Mouse (Mus musculus): ENCODE data around the gene Ndufs3. TPM values are rescaled to one million over a fixed set of nuclear protein-coding genes. Genes with fewer than 3 reads are reported as not detected.

The Ndufs3 gene
- polyA plus RNA-seq, 1 experiment, result 142 TPM

- no peak for TF ChIP-seq GATA1 (IDR thresholded peaks at IDR 0.05; ENCODE audit: low read length)
These were observed 12.8 kb upstream of the Ndufs3 start for GRCm38 (mm10) chr2:90917233-90917998.

DNA sequence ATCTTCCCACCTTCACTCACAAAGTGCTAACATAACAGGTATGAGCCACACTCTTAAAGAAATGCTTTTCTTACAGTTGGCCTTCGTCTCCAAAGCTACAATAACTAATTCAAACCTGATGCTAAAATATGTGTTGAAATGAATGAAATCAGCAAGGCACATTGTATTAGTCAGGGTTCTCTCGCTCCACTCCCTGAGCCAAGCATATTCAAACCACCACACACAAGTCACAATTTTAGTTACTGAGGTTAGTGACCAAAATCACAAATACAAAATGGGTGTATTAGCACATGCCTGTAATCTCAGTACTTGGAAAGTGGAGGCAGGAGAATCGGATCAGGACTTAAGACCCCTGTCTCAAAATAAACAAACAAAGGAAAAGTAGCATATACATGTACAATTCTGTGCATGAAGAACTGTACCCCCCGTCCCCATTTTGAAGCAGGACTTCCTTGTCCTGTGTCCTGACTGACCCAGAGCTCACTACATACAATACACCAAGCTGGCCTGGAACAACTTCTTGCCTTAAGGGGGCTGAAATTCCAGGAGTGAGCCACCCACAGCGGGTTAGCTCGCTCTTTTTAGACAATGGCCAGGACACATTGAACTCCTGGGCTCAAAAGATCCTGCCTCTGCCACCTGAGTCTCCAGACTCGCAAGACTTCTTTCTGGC is 12.1 kb upstream of the Ndufs3 start:
- no peak for TF ChIP-seq GATA1 (IDR thresholded peaks at IDR 0.05; ENCODE audit: low read length)

DNA sequence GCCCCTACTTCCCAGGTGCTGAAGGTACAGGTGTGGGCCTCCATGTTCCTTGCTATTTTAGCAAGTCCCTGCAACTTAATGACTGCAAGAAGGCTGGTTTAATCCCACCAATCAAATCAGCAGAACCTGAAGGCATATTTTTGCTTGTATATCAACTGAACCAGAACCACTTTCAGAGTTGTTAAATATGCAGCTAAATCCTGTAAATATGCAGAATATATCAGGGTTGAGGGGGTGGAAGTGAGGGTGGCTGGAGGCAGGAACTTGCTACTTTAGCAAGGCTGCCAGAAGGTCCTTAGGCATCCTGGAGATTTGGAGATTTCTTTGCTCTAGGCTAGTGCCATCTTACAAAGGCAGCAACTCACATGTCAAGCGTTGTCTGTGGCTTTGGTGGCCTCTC is 10.9 kb upstream of the Ndufs3 start:
- TF ChIP-seq GATA1 (IDR thresholded peaks at IDR 0.05; ENCODE audit: low read length), result no peak

DNA sequence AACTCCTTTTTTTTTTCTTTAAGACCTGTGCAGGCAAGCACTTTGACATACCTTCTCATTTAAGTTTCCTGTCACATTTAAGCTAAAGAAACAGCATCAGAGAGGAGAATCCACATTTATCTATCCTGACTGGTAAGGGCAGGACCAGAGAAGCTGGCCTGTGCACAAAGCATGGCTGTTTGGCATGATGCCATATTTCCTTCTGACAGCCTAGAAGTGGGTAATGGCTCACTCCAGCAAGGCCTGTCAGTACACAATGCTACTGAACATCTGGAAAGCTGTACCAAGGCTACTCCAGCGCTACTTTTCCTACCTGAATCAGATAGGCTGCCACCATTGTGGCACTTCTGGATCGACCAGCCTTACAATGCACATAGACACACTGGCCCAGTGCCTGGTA is 9.0 kb upstream of the Ndufs3 start:
- TF ChIP-seq GATA1 (IDR thresholded peaks at IDR 0.05; ENCODE audit: low read length), result no peak

DNA sequence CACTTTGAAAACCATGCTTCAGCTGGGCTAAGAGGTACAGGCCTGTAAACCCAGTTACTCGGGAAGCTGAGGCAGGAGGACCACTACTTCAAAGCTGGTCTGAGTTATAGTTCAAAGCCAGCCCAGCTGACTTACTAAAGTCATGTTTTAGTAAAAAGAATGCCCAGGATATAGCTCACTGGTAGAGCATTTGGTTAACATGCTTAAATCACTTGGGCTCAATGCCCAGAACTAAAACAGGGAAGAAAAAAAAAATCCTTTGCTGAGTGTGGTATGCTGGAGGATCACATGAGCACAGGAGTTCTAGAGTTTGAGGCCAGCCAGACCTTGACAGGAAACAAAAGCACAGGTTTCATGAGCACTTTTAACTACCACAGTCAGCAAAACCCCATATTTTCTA is 7.0 kb upstream of the Ndufs3 start:
- TF ChIP-seq GATA1 (IDR thresholded peaks at IDR 0.05; ENCODE audit: low read length), result no peak

DNA sequence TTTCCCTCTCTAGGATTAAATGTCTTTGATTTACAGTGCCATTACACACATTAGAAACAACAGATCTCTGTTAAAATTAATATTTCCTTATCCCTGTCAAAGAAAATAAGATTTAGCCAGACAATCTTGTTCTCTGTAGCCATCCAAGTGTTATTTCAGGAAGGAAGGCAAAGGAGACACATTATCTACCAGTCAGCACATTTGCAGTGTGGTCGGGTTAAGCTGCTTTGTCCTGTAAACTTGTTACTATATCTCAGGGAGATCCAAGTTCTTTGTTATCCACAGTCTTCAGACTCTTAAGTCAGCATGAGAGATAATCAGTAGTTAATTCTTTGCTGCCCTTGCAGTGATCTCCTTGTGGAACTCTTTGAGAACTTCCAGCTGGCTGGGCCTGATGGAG is 6.2 kb upstream of the Ndufs3 start:
- no peak for TF ChIP-seq GATA1 (IDR thresholded peaks at IDR 0.05; ENCODE audit: low read length)

DNA sequence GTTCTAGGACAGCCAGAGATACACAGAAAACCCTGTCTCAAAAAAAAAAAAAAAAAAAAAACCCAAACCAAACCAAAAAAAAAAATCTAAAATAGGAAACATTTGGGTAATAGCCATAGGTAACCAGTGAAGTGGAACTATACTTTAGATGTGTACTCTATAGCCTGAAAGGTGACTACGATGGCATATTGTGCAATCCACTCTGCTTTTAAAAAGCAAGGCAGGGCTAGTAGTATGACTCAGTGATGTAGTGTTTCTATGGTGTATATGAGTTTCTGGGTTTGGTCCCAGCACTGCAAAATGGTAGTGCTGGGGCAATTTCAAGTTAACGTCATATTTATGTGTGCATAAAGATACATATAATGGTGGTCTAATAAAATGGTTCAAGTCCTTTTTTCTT is 2.1 kb upstream of the Ndufs3 start:
- no peak for TF ChIP-seq GATA1 (IDR thresholded peaks at IDR 0.05; ENCODE audit: low read length)

- TF ChIP-seq GATA1 (IDR thresholded peaks at IDR 0.05; ENCODE audit: low read length), result no peak
These were observed 213 bp upstream of the Ndufs3 start for GRCm38 (mm10) chr2:90904856-90905224.

GRCm38 (mm10) chr2:90903398-90903797 is 1.2 kb downstream of the Ndufs3 start:
- no peak for TF ChIP-seq GATA1 (IDR thresholded peaks at IDR 0.05; ENCODE audit: low read length)

- TF ChIP-seq GATA1 (IDR thresholded peaks at IDR 0.05; ENCODE audit: low read length), result no peak
These were observed 10.8 kb downstream of the Ndufs3 start for GRCm38 (mm10) chr2:90893673-90894298.

GRCm38 (mm10) chr2:90889550-90890548 is 14.8 kb downstream of the Ndufs3 start:
- no peak for TF ChIP-seq GATA1 (IDR thresholded peaks at IDR 0.05; ENCODE audit: low read length)

GRCm38 (mm10) chr2:90887627-90888026 is 17.0 kb downstream of the Ndufs3 start:
- TF ChIP-seq GATA1 (IDR thresholded peaks at IDR 0.05; ENCODE audit: low read length), result no peak

- TF ChIP-seq GATA1 (IDR thresholded peaks at IDR 0.05; ENCODE audit: low read length), result no peak
These were observed 18.2 kb downstream of the Ndufs3 start for GRCm38 (mm10) chr2:90886436-90886835.

- no peak for TF ChIP-seq GATA1 (IDR thresholded peaks at IDR 0.05; ENCODE audit: low read length)
These were observed 19.2 kb downstream of the Ndufs3 start, which contains the start of gene C1qtnf4 for GRCm38 (mm10) chr2:90885218-90886041. Gene C1qtnf4 (plus strand): TSS chr2:90885860.
